In genomic region chr7:126792721-126793443, GRCm38 (mm10) we compare ENCODE assay signal across 9 mouse cellular contexts. TPM values are rescaled to one million over a fixed set of nuclear protein-coding genes. Genes with fewer than 3 reads are reported as not detected.
A peak's percentile ranks its signal among the peaks of the same experiment; 100 is the strongest.
DNase-seq lines count a peak whose midpoint lies in the region; ATAC-seq and TF ChIP-seq lines count a peak whose summit lies in the region.
"Had no signal": no experiment of that assay in that cellular context is flagged by ENCODE, and none has a peak within 500 bp of the region (broad histone marks: within the 10 kb centered on the region; RNA-seq: fewer than 3 reads in every experiment).

No protein-coding gene starts in this region.

- DNase-seq in heart, adult 2 months, result no peak
- no peak for DNase-seq in heart, adult 8-10 months (ENCODE audit: low spot score)
- peak; percentile 26 for DNase-seq in thymus, postnatal 4 days
- DNase-seq in thymus, postnatal 36 days, result no peak
- DNase-seq in liver, embryonic 11.5 days (ENCODE audit: low spot score), result no peak
- no peak for DNase-seq in stomach, postnatal 0 days (ENCODE audit: low spot score)
- DNase-seq in layer of hippocampus, postnatal 10 days (ENCODE audit: low spot score in 2 of 2), result no peak
- DNase-seq in gastrocnemius, postnatal 36 days, result no peak

- intact Hi-C loops in heart, adult 2 months (cut with DNase I), result no loop called here
- intact Hi-C loops in gastrocnemius, postnatal 36 days (cut with DNase I), result no loop called here

- ATAC-seq in liver, embryonic 11.5 days (replicated peaks; ENCODE audit: low FRiP score), result no peak
- peak; percentile 3; the same call in 1 of the 2 replicates for ATAC-seq in stomach, postnatal 0 days (ENCODE audit: low FRiP score, low TSS enrichment)

- H3K27me3 ChIP-seq in heart, adult 2 months (ENCODE audit: control insufficient read depth, insufficient read depth, low read length), result no peaks in the 10 kb centered on the region
- H3K27me3 ChIP-seq in liver, embryonic 11.5 days (replicated peaks; ENCODE audit: control insufficient read depth, insufficient read depth, low read length), result no peaks in the 10 kb centered on the region
- H3K27me3 ChIP-seq in stomach, postnatal 0 days (ENCODE audit: control insufficient read depth, insufficient read depth, low read length), result no peaks in the 10 kb centered on the region

- peak overlapping the region; percentile 83 for H3K4me3 ChIP-seq in heart, adult 2 months
- H3K4me3 ChIP-seq in liver, embryonic 11.5 days (ENCODE audit: low read depth, low read length), result peak overlapping the region; percentile 97
- peak overlapping the region; percentile 96 for H3K4me3 ChIP-seq in stomach, postnatal 0 days (ENCODE audit: low read depth, low read length)

- peaks cover 22% of the 10 kb centered on the region for H3K36me3 ChIP-seq in heart, adult 2 months (ENCODE audit: control insufficient read depth, insufficient read depth, low read length)
- H3K36me3 ChIP-seq in liver, embryonic 11.5 days (ENCODE audit: control insufficient read depth, insufficient read depth, low read length), result peaks cover 52% of the 10 kb centered on the region
- H3K36me3 ChIP-seq in stomach, postnatal 0 days (ENCODE audit: control insufficient read depth, insufficient read depth, low read length), result peaks cover 26% of the 10 kb centered on the region

- TF ChIP-seq EP300 in heart, adult 2 months (IDR thresholded peaks at IDR 0.05; ENCODE audit: insufficient read depth, low read depth, low read length), result no peak
- no peak for TF ChIP-seq EP300 in stomach, postnatal 0 days (optimal IDR thresholded peaks at IDR 0.05)

- no peak overlapping the region; the same call in 1 of the 2 replicates for H3K9ac ChIP-seq in heart, adult 2 months (ENCODE audit: low read depth, low read length)
- H3K9ac ChIP-seq in liver, embryonic 11.5 days (ENCODE audit: low read depth, low read length), result peak overlapping the region; percentile 96
- 0 out of 2 replicates have a peak overlapping the region, but pooled peaks have one; percentile 18 for H3K9ac ChIP-seq in stomach, postnatal 0 days (ENCODE audit: low read length)

- 15% methylated on average over 11 of the region's 11 CpGs for WGBS in heart, adult 2 months
- 20% methylated on average over 11 of the region's 11 CpGs for WGBS in liver, embryonic 11.5 days
- 17% methylated on average over 11 of the region's 11 CpGs for WGBS in stomach, postnatal 0 days

- TF ChIP-seq CTCF in heart, adult 2 months (IDR thresholded peaks at IDR 0.05), result no peak
- no peak for TF ChIP-seq CTCF in stomach, postnatal 0 days (IDR thresholded peaks at IDR 0.05; ENCODE audit: low read depth)

- H3K27ac ChIP-seq in heart, adult 2 months, result peak overlapping the region; percentile 94
- peak overlapping the region; percentile 96 for H3K27ac ChIP-seq in liver, embryonic 11.5 days (ENCODE audit: low read depth, low read length)
- H3K27ac ChIP-seq in stomach, postnatal 0 days (replicated peaks), result peak overlapping the region; percentile 99

- H3K4me1 ChIP-seq in heart, adult 2 months (ENCODE audit: control insufficient read depth, insufficient read depth, low read length), result peaks cover 3% of the 10 kb centered on the region
- peaks cover 55% of the 10 kb centered on the region for H3K4me1 ChIP-seq in liver, embryonic 11.5 days (replicated peaks; ENCODE audit: control insufficient read depth, insufficient read depth, low read length)
- no peaks in the 10 kb centered on the region for H3K4me1 ChIP-seq in stomach, postnatal 0 days (replicated peaks; ENCODE audit: control insufficient read depth, insufficient read depth)

- no peak for TF ChIP-seq POLR2A in heart, adult 2 months (IDR thresholded peaks at IDR 0.05; ENCODE audit: insufficient read depth, low read depth, low read length)

- H3K79me2 ChIP-seq in heart, adult 2 months (replicated peaks; ENCODE audit: control insufficient read depth, insufficient read depth, low read length), result no peaks in the 10 kb centered on the region; the same call in 1 of the 2 replicates

- no peaks in the 10 kb centered on the region for H3K9me3 ChIP-seq in liver, embryonic 11.5 days (ENCODE audit: control insufficient read depth, low read length)
- H3K9me3 ChIP-seq in stomach, postnatal 0 days (ENCODE audit: control insufficient read depth, low read length), result no peaks in the 10 kb centered on the region

- peak overlapping the region; percentile 73 for H3K4me2 ChIP-seq in liver, embryonic 11.5 days
- peak overlapping the region; percentile 58 for H3K4me2 ChIP-seq in stomach, postnatal 0 days (replicated peaks; ENCODE audit: low read depth)

RNA-seq across cellular contexts. Expression of gene Ppp4c, which starts 0.6 kb away (rescaled TPM):
- total RNA-seq in heart, adult 2 months (2021), result 10 to 100 TPM; 31.8 to 31.9 TPM
- polyA plus RNA-seq in heart, adult 2 months (2012; rRNA removed), result 65.6 and 99.5 TPM in 2 replicates
- total RNA-seq in heart, adult 8-10 months (2022), result 10 to 100 TPM; 32.7 to 36.8 (median 34.5) TPM
- polyA plus RNA-seq in liver, embryonic 11.5 days (2014; fragmentation: Nextera tagmentation; extraction: Ambion mirVana), result 266 and 269 TPM in 2 replicates
- 118 and 122 TPM in 2 replicates for polyA plus RNA-seq in stomach, postnatal 0 days (2015; fragmentation: Nextera tagmentation; extraction: Ambion mirVana)
- total RNA-seq in layer of hippocampus, postnatal 10 days (2021), result 10 to 100 TPM; 56.2 to 64.6 TPM
- total RNA-seq in gastrocnemius, postnatal 36 days (2021), result 10 to 100 TPM; 21.6 to 22.4 TPM

RNA-seq across cellular contexts. Expression of gene Fam57b, which starts 4.6 kb away (rescaled TPM):
- total RNA-seq in heart, adult 2 months (2021), result 1 to 10 TPM; 7.4 to 8.8 TPM
- 9.0 and 12.8 TPM in 2 replicates for polyA plus RNA-seq in heart, adult 2 months (2012; rRNA removed)
- total RNA-seq in heart, adult 8-10 months (2022), result 10 to 100 TPM in 1 of 4 experiments, 1 to 10 TPM in 3; 6.9 to 10.1 (median 8.0) TPM
- 0.21 TPM in 1 of 2 replicates, not detected in the other for polyA plus RNA-seq in liver, embryonic 11.5 days (2014; fragmentation: Nextera tagmentation; extraction: Ambion mirVana)
- 0.57 and 0.59 TPM in 2 replicates for polyA plus RNA-seq in stomach, postnatal 0 days (2015; fragmentation: Nextera tagmentation; extraction: Ambion mirVana)
- total RNA-seq in layer of hippocampus, postnatal 10 days (2021), result 100 to 1,000 TPM; 133 to 147 TPM
- total RNA-seq in gastrocnemius, postnatal 36 days (2021), result 10 to 100 TPM; 55.8 to 67.4 TPM
- total RNA-seq: megakaryocyte progenitor cell, adult 5-6 weeks had no signal

RNA-seq across cellular contexts. Expression of gene Tbx6, which starts 11.6 kb away (rescaled TPM):
- total RNA-seq in heart, adult 2 months (2021), result under 1 TPM; 0.44 to 0.66 TPM
- 2.3 and 2.9 TPM in 2 replicates for polyA plus RNA-seq in heart, adult 2 months (2012; rRNA removed)
- under 1 TPM; 0.40 to 0.49 (median 0.42) TPM for total RNA-seq in heart, adult 8-10 months (2022)
- polyA plus RNA-seq in liver, embryonic 11.5 days (2014; fragmentation: Nextera tagmentation; extraction: Ambion mirVana), result 0.22 and 0.55 TPM in 2 replicates
- 0.08 and 0.18 TPM in 2 replicates for polyA plus RNA-seq in stomach, postnatal 0 days (2015; fragmentation: Nextera tagmentation; extraction: Ambion mirVana)
- total RNA-seq in layer of hippocampus, postnatal 10 days (2021), result under 1 TPM; 0.62 to 0.69 TPM
- under 1 TPM; 0.28 to 0.30 TPM for total RNA-seq in gastrocnemius, postnatal 36 days (2021)

RNA-seq across cellular contexts. Expression of gene Ypel3, which starts 16.1 kb away (rescaled TPM):
- total RNA-seq in heart, adult 2 months (2021), result 10 to 100 TPM; 60.2 to 89.9 TPM
- 115 and 144 TPM in 2 replicates for polyA plus RNA-seq in heart, adult 2 months (2012; rRNA removed)
- 10 to 100 TPM; 46.6 to 99.6 (median 72.6) TPM for total RNA-seq in heart, adult 8-10 months (2022)
- polyA plus RNA-seq in liver, embryonic 11.5 days (2014; fragmentation: Nextera tagmentation; extraction: Ambion mirVana), result 49.1 and 52.2 TPM in 2 replicates
- 86.0 and 102 TPM in 2 replicates for polyA plus RNA-seq in stomach, postnatal 0 days (2015; fragmentation: Nextera tagmentation; extraction: Ambion mirVana)
- total RNA-seq in layer of hippocampus, postnatal 10 days (2021), result 100 to 1,000 TPM; 150 to 152 TPM
- total RNA-seq in gastrocnemius, postnatal 36 days (2021), result 10 to 100 TPM; 77.7 to 97.4 TPM

RNA-seq across cellular contexts. Expression of gene Gdpd3, which starts 26.7 kb away (rescaled TPM):
- 1 to 10 TPM; 1.3 TPM for total RNA-seq in heart, adult 2 months (2021)
- polyA plus RNA-seq in heart, adult 2 months (2012; rRNA removed), result 4.3 and 75.7 TPM in 2 replicates
- total RNA-seq in heart, adult 8-10 months (2022), result 1 to 10 TPM; 1.3 to 2.2 (median 1.8) TPM
- 0.87 and 0.96 TPM in 2 replicates for polyA plus RNA-seq in liver, embryonic 11.5 days (2014; fragmentation: Nextera tagmentation; extraction: Ambion mirVana)
- 51.3 and 53.1 TPM in 2 replicates for polyA plus RNA-seq in stomach, postnatal 0 days (2015; fragmentation: Nextera tagmentation; extraction: Ambion mirVana)
- total RNA-seq in layer of hippocampus, postnatal 10 days (2021), result 1 to 10 TPM; 2.7 to 3.0 TPM
- 1 to 10 TPM in 1 of 2 experiments, under 1 TPM in 1; 0.99 to 1.8 TPM for total RNA-seq in gastrocnemius, postnatal 36 days (2021)

Comparison
In these comparisons a context has a peak if more than half of its experiments do, and no peak if none do; other contexts are left out.
1. RNA of gene Fam57b, which starts 4.6 kb away (total RNA-seq): 133 to 147 TPM in layer of hippocampus, postnatal 10 days and 55.8 to 67.4 TPM in gastrocnemius, postnatal 36 days; 7.4 to 8.8 TPM in heart, adult 2 months and 6.9 to 10.1 TPM in heart, adult 8-10 months; every median in the first group is over 4 times any median in the second.
2. Peak in every context shown above with its lines, with median percentiles within 50 percentile points of each other: H3K27ac ChIP-seq and H3K4me3 ChIP-seq.